Mouse (Mus musculus): Measurements from ENCODE around the gene Ist1. TPM values are rescaled to one million over a fixed set of nuclear protein-coding genes. Genes with fewer than 3 reads are reported as not detected.

The Ist1 gene
- polyA plus RNA-seq, 1 experiment from 2014 or later = 187 TPM

DNA sequence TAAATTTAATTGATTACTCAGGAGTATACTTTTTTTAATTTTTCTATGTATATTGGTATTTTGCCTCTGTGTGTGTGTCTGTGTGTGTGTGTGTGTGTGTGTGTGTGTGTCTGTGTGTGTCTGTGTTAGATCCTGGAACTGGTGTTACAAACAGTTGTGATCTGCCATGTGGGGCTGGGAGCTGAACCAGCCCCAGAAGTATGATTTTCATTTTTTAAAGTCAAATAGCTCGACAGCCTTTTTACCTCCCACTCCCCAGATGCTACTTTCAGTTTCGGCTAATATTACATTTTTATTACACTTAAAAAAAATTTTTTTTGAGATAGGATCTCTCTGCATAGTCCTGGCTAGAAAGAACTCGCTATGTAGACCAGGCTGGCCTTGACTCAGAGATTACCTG, 30.7 kb downstream of the Ist1 start:
- WGBS = 84% methylated on average over 3 of the region's 3 CpGs
- Histone ChIP-seq H3K36me3 (ENCODE audit: control insufficient read depth, insufficient read depth) (no peaks in the 10 kb centered on the region), H3K4me3 (replicated peaks; ENCODE audit: low read length) (no peak overlapping the region)

DNA sequence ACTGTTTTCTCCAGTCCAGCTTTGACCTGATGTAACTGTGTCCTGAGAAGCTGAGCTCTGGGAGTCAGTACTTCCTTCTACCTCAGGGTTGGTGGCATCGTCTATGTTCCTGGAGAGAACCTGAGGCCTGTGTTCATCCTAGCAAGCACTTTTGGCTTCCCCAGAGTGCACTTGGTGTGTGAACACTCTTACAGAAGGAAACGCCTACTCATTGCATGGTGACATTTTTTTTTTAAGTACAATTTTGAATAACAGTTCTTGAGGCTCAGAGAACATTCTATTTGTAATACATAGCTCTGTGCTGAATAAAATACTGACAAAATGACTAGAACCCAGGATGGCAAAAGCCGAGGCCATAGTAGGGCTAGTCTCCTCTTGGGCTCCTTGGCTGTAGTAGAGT, 36.2 kb downstream of the Ist1 start:
- WGBS = 89% methylated on average over 3 of the region's 3 CpGs
- H3K27me3 ChIP-seq (replicated peaks; ENCODE audit: control insufficient read depth, insufficient read depth, low read length) = no peaks in the 10 kb centered on the region
- no peaks in the 10 kb centered on the region for H3K36me3 ChIP-seq (ENCODE audit: control insufficient read depth, insufficient read depth)
- no peak for ATAC-seq
- no peak overlapping the region for H3K27ac ChIP-seq (ENCODE audit: low read length)
- H3K4me3 ChIP-seq (replicated peaks; ENCODE audit: low read length) = no peak overlapping the region
- H3K9ac ChIP-seq (replicated peaks; ENCODE audit: low read depth, low read length) = no peak overlapping the region
- H3K4me1 ChIP-seq (replicated peaks; ENCODE audit: control insufficient read depth, insufficient read depth, low read length) = no peaks in the 10 kb centered on the region
- no peak overlapping the region for H3K4me2 ChIP-seq (ENCODE audit: low read length)
- no peaks in the 10 kb centered on the region for H3K9me3 ChIP-seq (ENCODE audit: control insufficient read depth, low read length)

More for the DNA sequence above, 30.7 kb downstream of the Ist1 start:
- no peak for ATAC-seq
- Histone ChIP-seq H3K27me3 (replicated peaks; ENCODE audit: control insufficient read depth, insufficient read depth, low read length) (no peaks in the 10 kb centered on the region), H3K9me3 (ENCODE audit: control insufficient read depth, low read length) (no peaks in the 10 kb centered on the region), H3K4me1 (replicated peaks; ENCODE audit: control insufficient read depth, insufficient read depth, low read length) (no peaks in the 10 kb centered on the region), H3K27ac (ENCODE audit: low read length) (no peak overlapping the region), H3K9ac (replicated peaks; ENCODE audit: low read depth, low read length) (no peak overlapping the region), H3K4me2 (ENCODE audit: low read length) (no peak overlapping the region)

DNA sequence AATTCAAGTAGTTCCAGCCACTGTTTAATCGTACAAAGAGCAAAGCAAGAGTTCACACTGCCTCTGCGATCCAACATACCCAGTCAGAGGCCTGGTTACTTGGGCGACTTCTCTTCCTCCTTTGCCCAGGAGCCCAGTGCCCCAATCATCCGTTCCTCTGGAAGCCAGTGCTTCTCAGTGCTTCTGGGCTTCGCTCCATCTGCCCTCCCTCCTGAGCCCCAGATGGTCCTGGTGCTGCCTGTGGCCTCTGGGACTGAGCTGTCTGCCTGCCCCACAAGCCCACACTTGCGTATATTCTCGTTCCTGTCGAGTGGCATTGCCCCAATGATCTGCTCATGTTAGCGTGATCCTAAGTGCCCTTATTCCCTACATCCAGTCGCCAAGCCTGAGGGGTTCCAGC, 42.3 kb downstream of the Ist1 start:
- H3K4me2 ChIP-seq (ENCODE audit: low read length) = no peak overlapping the region
- no peaks in the 10 kb centered on the region for H3K4me1 ChIP-seq (replicated peaks; ENCODE audit: control insufficient read depth, insufficient read depth, low read length)
- no peak overlapping the region for H3K9ac ChIP-seq (replicated peaks; ENCODE audit: low read depth, low read length)
- no peak overlapping the region for H3K27ac ChIP-seq (ENCODE audit: low read length)
- H3K9me3 ChIP-seq (ENCODE audit: control insufficient read depth, low read length) = no peaks in the 10 kb centered on the region
- WGBS = 75% methylated on average over 10 of the region's 10 CpGs
- H3K27me3 ChIP-seq (replicated peaks; ENCODE audit: control insufficient read depth, insufficient read depth, low read length) = no peaks in the 10 kb centered on the region
- no peak for ATAC-seq
- no peaks in the 10 kb centered on the region for H3K36me3 ChIP-seq (ENCODE audit: control insufficient read depth, insufficient read depth)
- no peak overlapping the region for H3K4me3 ChIP-seq (replicated peaks; ENCODE audit: low read length)

DNA sequence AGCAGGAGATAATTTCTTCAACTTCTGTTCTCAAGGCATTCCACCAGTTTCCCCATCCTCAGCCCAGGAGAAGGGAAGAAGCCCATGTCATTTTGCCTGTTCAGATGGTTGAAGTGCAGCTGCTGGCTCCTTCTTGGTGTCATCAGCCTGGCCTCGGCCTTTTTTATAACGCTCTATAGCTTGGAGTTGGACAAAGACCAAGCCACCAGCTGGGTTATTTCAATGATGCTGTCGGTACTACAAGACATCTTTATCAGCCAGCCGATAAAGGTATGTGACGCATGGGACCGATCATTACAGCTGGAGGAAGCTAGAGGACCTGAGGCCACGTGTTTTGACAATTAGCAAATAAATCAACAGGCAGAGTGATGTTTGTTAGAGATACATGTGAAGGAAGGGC, 44.6 kb downstream of the Ist1 start:
- WGBS = 74% methylated on average over 7 of the region's 7 CpGs
- H3K9me3 ChIP-seq (ENCODE audit: control insufficient read depth, low read length) = no peaks in the 10 kb centered on the region
- no peak for ATAC-seq
- H3K27ac ChIP-seq (ENCODE audit: low read length) = no peak overlapping the region
- no peak overlapping the region for H3K4me3 ChIP-seq (replicated peaks; ENCODE audit: low read length)
- no peaks in the 10 kb centered on the region for H3K27me3 ChIP-seq (replicated peaks; ENCODE audit: control insufficient read depth, insufficient read depth, low read length)
- no peaks in the 10 kb centered on the region for H3K36me3 ChIP-seq (ENCODE audit: control insufficient read depth, insufficient read depth)
- H3K9ac ChIP-seq (replicated peaks; ENCODE audit: low read depth, low read length) = no peak overlapping the region
- no peaks in the 10 kb centered on the region for H3K4me1 ChIP-seq (replicated peaks; ENCODE audit: control insufficient read depth, insufficient read depth, low read length)
- no peak overlapping the region for H3K4me2 ChIP-seq (ENCODE audit: low read length)

DNA sequence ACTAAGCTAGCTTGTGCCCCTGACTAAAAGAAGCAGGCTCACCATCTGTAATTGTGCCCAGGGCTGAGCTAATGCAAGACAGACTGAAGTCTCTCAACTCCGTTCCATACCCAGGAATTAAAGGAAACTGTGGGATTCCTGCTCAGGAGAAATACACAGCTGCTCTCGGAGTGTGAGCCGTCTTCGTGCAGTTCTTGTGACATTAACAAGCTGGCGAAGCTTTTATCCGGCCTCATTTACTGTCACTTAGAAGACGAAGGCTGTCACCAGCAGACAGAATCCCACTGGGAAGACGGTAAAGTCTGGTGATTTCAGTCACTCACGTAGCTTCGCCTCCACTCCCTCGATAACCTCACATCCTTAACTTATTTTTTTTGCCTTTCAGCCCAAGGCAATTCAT, 45.7 kb downstream of the Ist1 start:
- H3K9ac ChIP-seq (replicated peaks; ENCODE audit: low read depth, low read length) = no peak overlapping the region
- H3K4me2 ChIP-seq (ENCODE audit: low read length) = no peak overlapping the region
- H3K27ac ChIP-seq (ENCODE audit: low read length) = no peak overlapping the region
- H3K4me3 ChIP-seq (replicated peaks; ENCODE audit: low read length) = no peak overlapping the region
- H3K27me3 ChIP-seq (replicated peaks; ENCODE audit: control insufficient read depth, insufficient read depth, low read length) = no peaks in the 10 kb centered on the region
- H3K9me3 ChIP-seq (ENCODE audit: control insufficient read depth, low read length) = no peaks in the 10 kb centered on the region
- no peak for ATAC-seq
- H3K36me3 ChIP-seq (ENCODE audit: control insufficient read depth, insufficient read depth) = no peaks in the 10 kb centered on the region
- H3K4me1 ChIP-seq (replicated peaks; ENCODE audit: control insufficient read depth, insufficient read depth, low read length) = no peaks in the 10 kb centered on the region
- WGBS = 70% methylated on average over 11 of the region's 11 CpGs

DNA sequence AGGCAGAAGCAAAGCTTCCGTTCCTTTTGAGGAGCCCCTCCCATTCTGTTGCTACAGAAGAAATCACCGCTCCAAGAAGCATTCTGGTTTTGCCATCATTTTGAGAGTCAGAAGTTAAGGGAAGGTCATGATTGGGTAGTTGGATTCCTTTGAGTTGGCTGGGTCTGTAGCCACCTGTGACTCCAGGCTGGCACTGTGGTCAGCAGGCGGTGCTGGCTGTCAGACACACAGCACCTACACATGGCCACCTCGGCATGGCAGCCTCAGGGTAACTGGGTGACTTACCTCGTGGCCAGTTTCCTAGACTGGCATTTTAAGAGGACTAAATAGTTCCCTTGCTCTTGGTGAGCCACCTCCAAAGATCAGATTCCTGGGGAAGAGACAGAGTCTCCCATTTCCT, 51.8 kb downstream of the Ist1 start:
- no peaks in the 10 kb centered on the region for H3K27me3 ChIP-seq (replicated peaks; ENCODE audit: control insufficient read depth, insufficient read depth, low read length)
- H3K4me3 ChIP-seq (replicated peaks; ENCODE audit: low read length) = no peak overlapping the region
- no peak overlapping the region for H3K4me2 ChIP-seq (ENCODE audit: low read length)
- WGBS = 79% methylated on average over 5 of the region's 5 CpGs
- no peak overlapping the region for H3K27ac ChIP-seq (ENCODE audit: low read length)
- no peak for ATAC-seq
- no peaks in the 10 kb centered on the region for H3K9me3 ChIP-seq (ENCODE audit: control insufficient read depth, low read length)
- H3K9ac ChIP-seq (replicated peaks; ENCODE audit: low read depth, low read length) = no peak overlapping the region
- no peaks in the 10 kb centered on the region for H3K4me1 ChIP-seq (replicated peaks; ENCODE audit: control insufficient read depth, insufficient read depth, low read length)
- no peaks in the 10 kb centered on the region for H3K36me3 ChIP-seq (ENCODE audit: control insufficient read depth, insufficient read depth)

DNA sequence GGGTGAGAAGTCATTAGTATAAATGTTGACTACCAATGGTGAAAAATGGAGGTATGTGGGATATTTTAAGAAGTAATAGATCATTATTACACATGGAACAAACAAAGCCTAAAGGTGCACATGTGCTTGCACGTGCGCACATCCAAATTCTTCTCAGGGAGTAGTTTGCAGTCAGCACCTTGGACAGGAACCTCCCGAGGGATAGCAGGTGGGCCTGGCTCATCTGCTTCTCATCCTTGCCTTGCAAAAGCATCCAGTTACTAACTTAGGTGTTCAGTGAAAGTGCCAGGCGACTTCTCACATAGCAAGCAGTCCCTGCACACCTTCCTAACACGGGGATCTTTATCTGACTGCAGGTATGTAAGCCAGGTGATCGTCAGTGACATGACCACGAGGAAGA, 52.6 kb downstream of the Ist1 start:
- Histone ChIP-seq H3K4me3 (replicated peaks; ENCODE audit: low read length) (no peak overlapping the region), H3K9ac (replicated peaks; ENCODE audit: low read depth, low read length) (no peak overlapping the region), H3K27ac (ENCODE audit: low read length) (no peak overlapping the region), H3K36me3 (ENCODE audit: control insufficient read depth, insufficient read depth) (no peaks in the 10 kb centered on the region), H3K4me2 (ENCODE audit: low read length) (no peak overlapping the region), H3K9me3 (ENCODE audit: control insufficient read depth, low read length) (no peaks in the 10 kb centered on the region), H3K27me3 (replicated peaks; ENCODE audit: control insufficient read depth, insufficient read depth, low read length) (no peaks in the 10 kb centered on the region), H3K4me1 (replicated peaks; ENCODE audit: control insufficient read depth, insufficient read depth, low read length) (no peaks in the 10 kb centered on the region)
- no peak for ATAC-seq
- WGBS = 60% methylated on average over 7 of the region's 7 CpGs

DNA sequence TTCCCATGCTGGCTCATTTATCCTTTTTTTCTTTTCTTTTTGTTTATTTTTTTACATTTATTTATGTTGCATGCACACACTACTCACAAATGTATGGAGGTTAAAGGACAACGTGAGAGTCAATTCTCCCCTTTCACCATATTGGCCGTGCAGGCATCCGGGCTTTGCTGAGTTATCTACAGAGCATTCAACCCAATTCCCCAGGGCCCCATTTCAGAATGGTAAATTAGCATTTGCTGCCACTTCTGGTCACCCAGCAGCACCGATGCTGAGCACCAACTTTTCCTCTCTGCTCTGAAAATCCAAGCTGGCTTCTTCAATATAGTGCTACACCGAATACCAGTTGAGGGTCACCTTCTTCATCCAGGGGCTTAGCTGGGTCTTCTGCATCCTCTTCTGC, 54.2 kb downstream of the Ist1 start:
- no peak for ATAC-seq
- 83% methylated on average over 5 of the region's 5 CpGs for WGBS
- no peak overlapping the region for H3K27ac ChIP-seq (ENCODE audit: low read length)

DNA sequence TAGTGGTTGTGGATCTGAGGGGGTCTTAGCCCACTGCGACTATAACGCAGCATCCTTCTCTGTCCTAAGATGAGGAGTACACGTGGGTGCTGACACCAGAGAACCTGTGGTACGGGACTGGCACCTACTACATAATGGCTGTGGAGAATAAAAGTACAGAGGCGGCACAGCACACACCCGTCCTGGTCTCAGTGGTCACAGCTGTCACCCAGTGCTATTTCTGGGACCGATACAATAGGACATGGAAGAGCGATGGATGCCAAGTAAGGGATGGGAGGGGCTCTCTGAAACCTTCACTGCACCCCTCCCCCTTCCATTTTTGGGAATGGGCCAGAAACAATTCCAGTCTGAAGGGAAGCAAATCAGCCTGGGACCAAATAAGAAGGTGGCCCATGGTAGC, 57.9 kb downstream of the Ist1 start:
- Histone ChIP-seq H3K27ac (ENCODE audit: low read length) (no peak overlapping the region), H3K4me2 (ENCODE audit: low read length) (no peak overlapping the region), H3K27me3 (replicated peaks; ENCODE audit: control insufficient read depth, insufficient read depth, low read length) (no peaks in the 10 kb centered on the region), H3K36me3 (ENCODE audit: control insufficient read depth, insufficient read depth) (no peaks in the 10 kb centered on the region), H3K9me3 (ENCODE audit: control insufficient read depth, low read length) (no peaks in the 10 kb centered on the region), H3K9ac (replicated peaks; ENCODE audit: low read depth, low read length) (no peak overlapping the region), H3K4me1 (replicated peaks; ENCODE audit: control insufficient read depth, insufficient read depth, low read length) (no peaks in the 10 kb centered on the region), H3K4me3 (replicated peaks; ENCODE audit: low read length) (no peak overlapping the region)
- WGBS = 90% methylated on average over 8 of the region's 8 CpGs
- ATAC-seq = no peak

More for the DNA sequence above, 54.2 kb downstream of the Ist1 start:
- Histone ChIP-seq H3K9ac (replicated peaks; ENCODE audit: low read depth, low read length) (no peak overlapping the region), H3K4me3 (replicated peaks; ENCODE audit: low read length) (no peak overlapping the region), H3K4me1 (replicated peaks; ENCODE audit: control insufficient read depth, insufficient read depth, low read length) (no peaks in the 10 kb centered on the region), H3K9me3 (ENCODE audit: control insufficient read depth, low read length) (no peaks in the 10 kb centered on the region), H3K4me2 (ENCODE audit: low read length) (no peak overlapping the region), H3K36me3 (ENCODE audit: control insufficient read depth, insufficient read depth) (no peaks in the 10 kb centered on the region), H3K27me3 (replicated peaks; ENCODE audit: control insufficient read depth, insufficient read depth, low read length) (no peaks in the 10 kb centered on the region)

DNA sequence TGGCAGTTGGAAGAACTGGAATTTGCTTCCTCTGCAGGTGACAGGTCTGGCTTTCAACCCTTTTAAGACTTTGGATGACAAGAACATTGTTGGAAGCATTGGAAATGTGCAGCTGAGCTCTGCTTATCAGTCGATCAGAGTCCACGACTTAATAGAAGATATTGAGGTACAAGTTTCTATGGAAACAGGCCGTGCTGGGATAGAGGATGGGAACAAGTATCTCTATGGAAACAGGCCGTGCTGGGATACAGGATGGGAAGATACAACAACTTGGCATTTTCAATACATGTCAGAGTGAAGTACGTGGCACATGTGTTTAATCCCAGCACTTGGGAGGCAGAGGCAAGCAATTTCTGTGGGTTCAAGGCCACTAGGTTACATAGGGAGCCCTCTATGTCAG, 60.6 kb downstream of the Ist1 start:
- Histone ChIP-seq H3K27me3 (replicated peaks; ENCODE audit: control insufficient read depth, insufficient read depth, low read length) (no peaks in the 10 kb centered on the region), H3K27ac (ENCODE audit: low read length) (no peak overlapping the region), H3K9me3 (ENCODE audit: control insufficient read depth, low read length) (no peaks in the 10 kb centered on the region), H3K4me3 (replicated peaks; ENCODE audit: low read length) (no peak overlapping the region), H3K36me3 (ENCODE audit: control insufficient read depth, insufficient read depth) (no peaks in the 10 kb centered on the region), H3K4me1 (replicated peaks; ENCODE audit: control insufficient read depth, insufficient read depth, low read length) (no peaks in the 10 kb centered on the region), H3K9ac (replicated peaks; ENCODE audit: low read depth, low read length) (no peak overlapping the region), H3K4me2 (ENCODE audit: low read length) (no peak overlapping the region)
- no peak for ATAC-seq
- 76% methylated on average over 5 of the region's 5 CpGs for WGBS

All from forebrain, embryonic 16.5 days (tissue).